Mouse (Mus musculus): ENCODE measurements around the gene Samd1.
"Not testable (repeated sequence)": the region's sequence is repeated elsewhere in the genome, so short reads cannot be mapped to it uniquely, and the experiment has no call there.

Gene Samd1

DNA sequence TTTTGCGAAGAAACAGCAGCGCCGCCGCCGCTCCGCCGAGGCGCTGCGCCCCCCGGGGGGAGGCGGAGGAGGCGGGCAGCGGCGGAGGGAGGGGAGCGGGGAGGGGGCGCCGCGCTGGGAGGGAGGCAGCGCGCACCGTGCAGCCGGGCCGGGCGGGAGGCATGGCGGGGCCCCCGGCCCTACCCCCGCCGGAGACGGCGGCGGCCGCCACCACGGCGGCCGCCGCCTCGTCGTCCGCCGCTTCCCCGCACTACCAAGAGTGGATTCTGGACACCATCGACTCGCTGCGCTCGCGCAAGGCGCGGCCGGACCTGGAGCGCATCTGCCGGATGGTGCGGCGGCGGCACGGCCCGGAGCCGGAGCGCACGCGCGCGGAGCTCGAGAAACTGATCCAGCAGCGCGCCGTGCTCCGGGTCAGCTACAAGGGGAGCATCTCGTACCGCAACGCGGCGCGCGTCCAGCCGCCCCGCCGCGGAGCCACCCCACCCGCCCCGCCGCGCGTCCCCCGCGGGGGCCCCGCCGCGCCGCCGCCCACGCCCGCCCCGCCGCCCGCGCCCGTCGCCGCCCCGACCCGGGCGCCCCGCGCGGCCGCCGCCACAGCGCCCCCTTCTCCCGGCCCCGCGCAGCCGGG lies at the start of gene Samd1:
Gene Samd1 (plus strand): TSS at position 162 of the 631 bp plus-strand sequence.
- peak; percentile 75 for DNase-seq

- no peak for DNase-seq
Observed at GRCm38 (mm10) chr8:83954749-83955105, 42.7 kb upstream of the Samd1 start.

- DNase-seq, result peak; percentile 97
Observed at GRCm38 (mm10) chr8:83955106-83955957, 42.1 kb upstream of the Samd1 start, which contains the start of the genes Gm10644 and Asf1b. Gm10644 (minus strand) TSS chr8:83955205. Asf1b (plus strand) TSS chr8:83955507.

GRCm38 (mm10) chr8:83955958-83956218 lies 41.6 kb upstream of the Samd1 start:
- no peak for DNase-seq

GRCm38 (mm10) chr8:83956789-83957188 lies 40.7 kb upstream of the Samd1 start:
- DNase-seq, result peak; percentile 53

- no peak for DNase-seq
Observed at GRCm38 (mm10) chr8:83964015-83964765, 33.3 kb upstream of the Samd1 start.

- no peak for DNase-seq
Observed at GRCm38 (mm10) chr8:83967701-83968100, 29.8 kb upstream of the Samd1 start.

DNA sequence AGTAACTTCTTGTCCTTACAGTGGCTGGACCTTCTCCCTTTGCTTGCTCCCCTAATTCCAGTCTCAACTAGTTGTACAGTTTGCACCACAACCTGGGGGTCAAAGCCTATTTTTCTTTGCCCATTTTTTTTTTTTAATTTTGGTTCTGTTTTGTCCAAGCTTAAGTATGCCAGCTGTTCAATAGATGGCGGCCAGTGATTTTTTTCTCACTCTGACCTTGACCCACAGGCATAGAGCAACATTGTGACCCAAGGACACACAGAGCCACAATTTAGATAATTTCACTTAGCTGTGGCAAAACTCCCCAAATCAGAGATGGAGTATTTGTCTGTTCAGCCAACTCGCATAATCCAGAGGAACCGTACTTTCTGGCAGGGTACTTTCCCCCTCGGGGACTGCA lies 26.4 kb upstream of the Samd1 start:
- DNase-seq, result no peak

DNA sequence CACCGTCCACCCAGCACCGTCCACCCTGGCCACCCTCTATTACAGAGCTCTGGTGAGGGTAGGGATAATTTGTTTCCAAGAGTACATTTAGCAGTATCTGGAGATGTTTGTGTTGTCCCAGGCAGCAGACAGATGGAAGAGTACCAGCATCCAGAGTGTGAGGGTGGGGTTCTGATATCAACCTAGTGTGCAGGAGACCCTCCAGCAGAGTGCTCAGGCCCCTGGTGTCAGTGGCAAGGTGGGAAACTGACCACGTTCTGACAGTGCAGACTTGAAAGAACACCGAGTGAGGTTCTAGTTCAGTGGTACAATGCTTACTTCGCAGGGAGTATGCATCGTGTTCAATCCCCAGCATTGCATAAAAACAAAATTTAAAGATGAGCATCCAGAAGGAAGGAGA lies 25.8 kb upstream of the Samd1 start:
- DNase-seq, result no peak

DNA sequence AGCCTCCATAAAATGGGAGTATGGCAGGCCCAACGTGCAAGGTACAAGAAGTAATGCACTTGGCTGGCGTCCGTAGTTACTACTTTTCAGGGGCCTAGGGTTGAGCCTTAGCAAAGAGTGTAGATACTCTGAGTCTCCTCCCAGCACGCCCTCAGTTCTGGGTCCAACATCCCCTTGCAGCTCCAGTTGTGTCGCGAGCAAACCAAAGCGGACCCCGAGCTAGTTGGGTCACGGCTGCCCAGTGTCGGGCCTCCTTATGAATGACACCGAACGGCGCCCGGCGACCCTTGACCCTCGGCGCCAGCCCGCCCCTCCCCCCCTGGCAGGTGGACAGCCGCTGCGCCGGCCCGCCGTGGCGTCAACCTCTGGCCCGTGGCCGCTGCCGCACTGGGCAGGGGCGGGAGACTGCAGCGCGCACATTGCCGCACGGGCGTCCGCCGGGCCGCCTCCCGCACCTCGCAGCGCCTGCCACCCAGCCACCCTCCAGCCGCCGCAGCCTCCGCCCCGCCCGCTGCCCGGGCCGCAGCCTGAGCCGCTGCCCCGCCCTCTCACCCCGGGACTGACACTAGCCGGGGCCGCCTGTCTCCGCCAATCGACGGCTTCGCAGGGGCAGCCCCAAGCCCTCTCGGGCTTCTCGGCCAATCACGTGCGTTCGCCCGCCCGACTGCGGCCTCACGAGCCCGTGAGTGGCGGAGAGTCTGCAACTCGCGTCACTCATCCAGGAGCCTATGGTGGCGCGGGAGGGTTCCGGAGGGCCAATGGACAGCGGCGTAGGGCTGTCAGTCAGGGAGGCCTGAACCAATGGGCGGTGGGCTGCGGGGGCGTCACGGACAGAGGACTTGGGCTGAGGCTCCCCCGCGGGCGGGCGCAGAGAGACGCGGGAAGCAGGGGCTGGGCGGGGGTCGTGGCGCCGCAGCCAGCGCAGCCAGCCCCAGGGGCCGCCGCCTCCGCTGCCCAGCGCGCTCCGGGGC lies 25.0 kb upstream of the Samd1 start, which contains the start of gene Prkaca:
Gene Prkaca (plus strand): TSS at position 844 of the 971 bp plus-strand sequence.
- DNase-seq, result peak; percentile 96

DNA sequence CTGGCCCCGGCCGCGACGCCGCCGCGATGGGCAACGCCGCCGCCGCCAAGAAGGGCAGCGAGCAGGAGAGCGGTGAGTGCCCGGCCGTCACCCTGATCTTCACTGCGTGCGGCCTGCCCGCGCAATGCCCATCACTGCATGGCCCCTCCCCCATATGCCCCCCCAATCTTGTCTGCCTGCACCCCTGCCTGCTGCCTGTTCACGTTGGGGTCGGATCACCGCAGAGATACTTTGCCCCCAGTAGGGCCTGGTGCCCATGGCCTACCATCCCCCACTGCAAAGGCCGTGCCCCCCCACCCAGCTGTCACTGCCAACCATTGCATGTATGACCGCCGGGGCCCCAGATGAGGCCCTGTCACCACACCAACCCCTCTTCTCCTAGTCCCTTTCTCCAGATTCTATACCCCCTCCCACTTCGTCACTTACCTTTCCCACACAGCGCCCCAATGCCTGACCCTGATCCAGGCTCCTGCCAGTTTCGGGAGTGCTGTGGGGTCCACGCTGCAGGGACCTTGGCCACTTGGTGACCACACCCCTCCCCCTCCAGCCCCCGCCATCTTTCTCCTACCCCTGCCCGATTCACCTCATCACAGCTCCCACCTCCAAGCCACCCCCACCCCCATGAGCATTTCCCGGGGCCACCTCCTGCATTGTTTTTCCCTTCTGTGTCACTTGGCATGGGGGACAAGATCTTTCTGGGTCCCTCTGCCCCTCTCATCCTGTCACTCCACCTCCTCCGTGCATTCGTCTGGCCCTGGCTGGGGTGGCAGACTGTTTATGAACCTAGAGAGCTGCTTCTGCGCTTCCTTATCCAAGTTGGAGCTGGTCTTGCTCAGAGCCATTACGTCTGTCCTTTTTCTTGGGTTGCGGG lies 24.1 kb upstream of the Samd1 start:
- DNase-seq, result peak; percentile 57

GRCm38 (mm10) chr8:83974521-83974920 lies 23.0 kb upstream of the Samd1 start:
- DNase-seq, result no peak

DNA sequence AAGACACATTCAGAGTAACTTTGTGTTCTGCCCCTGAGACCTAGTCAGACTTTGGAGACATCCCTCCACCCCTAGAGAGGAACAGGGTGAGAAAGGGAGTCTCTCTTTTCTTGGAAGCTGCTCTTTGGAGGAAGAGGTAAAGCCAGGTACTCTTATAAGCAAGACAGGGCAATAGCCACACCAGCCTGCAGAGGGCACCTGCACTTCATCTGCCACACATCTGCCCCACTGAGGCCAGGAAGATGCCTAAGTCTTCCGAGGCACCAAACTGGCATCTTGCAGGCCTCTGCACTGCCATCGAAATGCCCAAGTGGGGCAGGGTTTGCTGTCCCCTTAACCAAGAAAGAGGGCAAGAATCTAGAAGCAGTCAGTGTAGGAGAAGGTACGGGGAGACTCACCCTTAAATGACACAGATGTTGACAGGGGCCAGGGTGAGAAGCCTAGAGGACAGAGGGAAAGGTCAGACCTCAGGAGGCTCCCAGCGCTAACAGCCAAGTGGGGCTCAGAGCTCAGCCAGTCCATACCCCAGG lies 21.3 kb upstream of the Samd1 start:
- DNase-seq, result peak; percentile 64

DNA sequence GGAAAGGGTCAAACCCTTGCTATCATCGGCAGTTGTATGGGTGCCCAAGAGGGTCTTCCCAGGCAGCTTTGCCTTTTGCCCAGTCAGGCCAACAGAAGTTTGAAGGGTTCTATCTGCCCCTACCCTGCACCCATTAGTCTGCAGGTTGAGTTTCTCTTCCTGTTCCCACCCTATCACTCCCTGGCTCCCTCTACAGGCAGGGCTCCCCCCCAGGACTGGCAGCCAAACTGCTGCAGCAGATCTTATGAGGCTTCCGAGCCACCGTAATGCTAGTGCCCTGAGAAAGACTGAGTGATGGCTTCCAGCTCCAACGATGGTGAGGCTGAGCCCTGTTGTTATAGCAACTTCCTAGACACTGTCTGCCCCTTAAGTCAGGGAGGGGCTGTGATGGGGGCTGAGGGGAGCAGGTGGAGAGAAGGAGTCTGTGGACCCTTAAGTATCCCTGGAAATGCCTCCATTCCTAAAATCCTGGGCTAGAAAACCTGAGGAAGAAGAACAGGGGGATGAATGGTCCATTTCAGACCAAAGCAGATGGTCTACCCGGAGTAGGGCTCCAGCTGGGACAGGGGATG lies 20.6 kb upstream of the Samd1 start:
- DNase-seq, result peak; percentile 51

GRCm38 (mm10) chr8:83977646-83978045 lies 19.8 kb upstream of the Samd1 start:
- no peak for DNase-seq

DNA sequence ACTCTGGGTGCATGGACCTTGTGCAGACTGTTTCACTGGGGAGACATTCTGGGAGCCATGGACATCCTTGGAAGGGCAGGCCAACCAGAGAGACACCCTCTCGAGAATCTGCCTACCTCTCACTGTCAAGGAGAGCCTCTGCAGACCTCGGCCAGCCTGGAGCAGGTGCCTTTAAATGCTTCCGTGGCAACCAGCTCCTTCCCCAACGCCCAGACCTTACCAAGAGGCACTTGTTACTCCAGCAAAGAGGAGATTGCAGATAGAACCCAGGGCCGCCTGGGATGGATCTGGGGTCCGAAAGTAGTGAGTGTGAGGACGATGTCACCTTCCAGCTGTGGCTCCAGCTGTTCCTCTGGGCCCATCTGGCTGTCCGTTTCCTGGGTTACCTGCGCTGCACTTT lies 19.3 kb upstream of the Samd1 start:
- DNase-seq, result no peak

DNA sequence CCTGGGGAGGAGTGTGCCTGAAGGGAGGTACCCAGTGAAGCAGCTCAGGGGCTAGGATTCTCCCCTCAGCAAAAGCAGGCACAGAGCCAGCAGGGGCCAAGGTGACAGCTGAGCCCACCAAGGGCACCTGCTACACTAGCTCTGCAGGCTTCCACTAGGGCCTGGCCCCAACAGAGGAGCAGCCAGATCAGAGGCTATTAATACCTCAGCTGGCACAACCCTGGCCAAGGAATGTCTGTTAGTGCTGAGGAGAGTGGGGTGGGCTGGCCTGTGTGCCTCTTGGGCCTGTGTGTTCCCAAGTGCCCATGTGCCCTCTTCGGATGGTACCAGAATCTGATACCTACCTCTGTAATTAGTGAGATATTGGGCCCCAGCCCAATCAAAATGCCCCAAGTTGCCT lies 17.2 kb upstream of the Samd1 start:
- DNase-seq, result no peak

- DNase-seq, result peak; percentile 23
Observed at GRCm38 (mm10) chr8:83980845-83981244, 16.6 kb upstream of the Samd1 start.

DNA sequence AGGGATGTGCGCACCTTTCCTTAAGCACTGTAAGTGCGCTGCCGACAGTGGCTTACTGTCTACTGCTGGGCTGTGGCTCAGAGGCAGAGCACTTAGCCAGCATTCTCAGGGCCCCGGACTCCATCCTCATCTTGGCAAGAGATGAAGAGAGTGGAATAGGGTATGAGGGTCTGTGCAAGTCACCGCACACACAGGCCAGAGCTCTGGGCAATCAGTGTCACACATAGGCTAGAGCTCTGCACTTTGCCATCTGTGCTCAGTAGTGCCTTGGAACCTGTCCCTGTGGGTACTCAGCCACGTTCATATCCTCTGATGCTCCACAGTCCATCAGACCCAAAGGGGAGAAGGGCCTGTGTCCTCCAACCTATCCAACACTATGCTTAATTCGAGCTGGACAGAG lies 15.9 kb upstream of the Samd1 start:
- no peak for DNase-seq

- DNase-seq, result no peak
Observed at GRCm38 (mm10) chr8:83982449-83982848, 15.0 kb upstream of the Samd1 start.

- DNase-seq, result not testable (repeated sequence)
Observed at GRCm38 (mm10) chr8:83983222-83983621, 14.2 kb upstream of the Samd1 start.
